Mouse (Mus musculus): ENCODE measurements around the gene Tjp1. TPM values are rescaled to one million over a fixed set of nuclear protein-coding genes. Genes with fewer than 3 reads are reported as not detected.

Gene Tjp1
- polyA plus RNA-seq, 1 experiment from 2014 or later, result 28.3 TPM

DNA sequence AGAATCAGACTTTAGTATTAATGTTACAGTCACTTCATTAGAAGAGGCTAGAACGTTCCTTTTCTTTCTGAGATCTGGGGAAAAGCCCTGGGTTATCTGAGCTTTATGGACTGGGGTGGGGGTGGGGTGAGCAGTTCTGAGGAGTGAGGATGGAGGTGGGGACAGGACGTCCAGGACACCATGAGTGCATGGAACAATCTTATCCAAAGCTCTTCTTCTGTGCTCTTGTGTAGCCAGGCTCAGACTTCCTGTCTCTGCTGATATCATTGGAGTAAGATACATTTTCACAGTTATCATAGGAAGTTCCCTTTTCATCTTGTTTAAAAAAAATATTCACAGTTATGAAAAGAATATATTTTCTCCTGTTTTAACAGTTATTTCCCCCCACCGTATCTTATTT lies 55.5 kb downstream of the Tjp1 start:
- Histone ChIP-seq H3K36me3 (ENCODE audit: insufficient read depth, low read length) (no peaks in the 10 kb centered on the region), H3K27me3 (ENCODE audit: insufficient read depth, low read length) (no peaks in the 10 kb centered on the region), H3K4me3 (replicated peaks; ENCODE audit: low read depth, low read length) (no peak overlapping the region), H3K9me3 (replicated peaks; ENCODE audit: low read length) (no peaks in the 10 kb centered on the region), H3K4me1 (replicated peaks; ENCODE audit: insufficient read depth, low read length) (peaks cover 8% of the 10 kb centered on the region; the same call in 1 of the 2 replicates), H3K4me2 (ENCODE audit: low read length) (no peak overlapping the region), H3K27ac (no peak overlapping the region), H3K9ac (ENCODE audit: low read depth, low read length) (no peak overlapping the region)
- DNase-seq (ENCODE audit: low spot score), result no peak
- no peak for ATAC-seq (replicated peaks; ENCODE audit: low FRiP score, low read depth)
- 61% methylated on average over 3 of the region's 3 CpGs for WGBS
- TF ChIP-seq CTCF (IDR thresholded peaks at IDR 0.05; ENCODE audit: low read depth), result no peak

DNA sequence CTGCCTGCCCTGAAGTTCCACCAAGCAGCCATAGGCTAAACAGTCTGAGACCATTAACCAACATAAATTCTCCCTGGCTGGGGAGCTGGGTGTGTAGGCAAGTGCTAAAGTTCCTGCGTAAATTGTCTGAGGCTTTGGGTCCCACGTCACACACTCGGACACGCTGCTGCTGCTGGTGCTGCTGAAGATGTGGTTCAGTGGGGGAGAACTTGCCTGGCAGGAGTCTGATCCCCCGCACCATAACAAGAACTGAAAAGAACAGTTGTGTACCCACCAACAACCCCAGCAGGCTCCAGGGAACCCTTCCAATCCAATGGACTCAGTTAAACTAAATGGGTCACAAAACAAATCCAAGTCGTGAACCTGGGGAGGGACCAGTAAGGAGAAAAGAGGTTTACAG lies 56.2 kb downstream of the Tjp1 start:
- Histone ChIP-seq H3K36me3 (ENCODE audit: insufficient read depth, low read length) (no peaks in the 10 kb centered on the region), H3K27ac (no peak overlapping the region), H3K9me3 (replicated peaks; ENCODE audit: low read length) (no peaks in the 10 kb centered on the region), H3K4me1 (replicated peaks; ENCODE audit: insufficient read depth, low read length) (peaks cover 8% of the 10 kb centered on the region; the same call in 1 of the 2 replicates), H3K4me3 (replicated peaks; ENCODE audit: low read depth, low read length) (no peak overlapping the region), H3K4me2 (ENCODE audit: low read length) (no peak overlapping the region), H3K27me3 (ENCODE audit: insufficient read depth, low read length) (no peaks in the 10 kb centered on the region), H3K9ac (ENCODE audit: low read depth, low read length) (no peak overlapping the region)
- TF ChIP-seq CTCF (IDR thresholded peaks at IDR 0.05; ENCODE audit: low read depth), result no peak
- WGBS, result 54% methylated on average over 6 of the region's 6 CpGs
- ATAC-seq (replicated peaks; ENCODE audit: low FRiP score, low read depth), result no peak
- DNase-seq (ENCODE audit: low spot score), result no peak

DNA sequence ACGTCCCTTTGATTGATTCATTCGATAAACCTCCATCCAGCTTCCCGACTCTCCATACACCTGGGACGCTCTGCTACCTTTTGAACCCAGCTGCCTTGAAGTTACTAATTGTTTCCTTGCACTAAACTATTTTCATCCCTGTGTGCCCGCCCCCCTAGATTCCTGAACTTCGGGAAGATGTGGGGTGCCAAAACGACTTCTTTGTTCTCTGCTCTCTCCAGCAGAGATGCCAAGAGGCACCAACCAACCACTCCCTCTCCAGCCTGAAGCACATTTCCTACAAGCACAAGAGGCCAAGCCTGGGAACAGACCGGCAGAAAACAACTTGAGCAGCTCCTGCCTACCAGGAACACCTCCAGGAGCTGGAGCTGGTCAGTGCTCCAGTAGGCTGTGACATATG lies 57.4 kb downstream of the Tjp1 start:
- Histone ChIP-seq H3K9me3 (replicated peaks; ENCODE audit: low read length) (no peaks in the 10 kb centered on the region), H3K4me2 (ENCODE audit: low read length) (0 out of 2 replicates have a peak overlapping the region, but pooled peaks have one; percentile 14), H3K9ac (ENCODE audit: low read depth, low read length) (no peak overlapping the region), H3K4me1 (replicated peaks; ENCODE audit: insufficient read depth, low read length) (peaks cover 8% of the 10 kb centered on the region; the same call in 1 of the 2 replicates), H3K36me3 (ENCODE audit: insufficient read depth, low read length) (no peaks in the 10 kb centered on the region), H3K27ac (peak overlapping the region; percentile 55; the same call in 1 of the 2 replicates), H3K4me3 (replicated peaks; ENCODE audit: low read depth, low read length) (no peak overlapping the region), H3K27me3 (ENCODE audit: insufficient read depth, low read length) (no peaks in the 10 kb centered on the region)
- no peak for TF ChIP-seq CTCF (IDR thresholded peaks at IDR 0.05; ENCODE audit: low read depth)
- 24% methylated on average over 8 of the region's 8 CpGs for WGBS
- ATAC-seq (replicated peaks; ENCODE audit: low FRiP score, low read depth) (no peak), DNase-seq (ENCODE audit: low spot score) (peak; percentile 42)

DNA sequence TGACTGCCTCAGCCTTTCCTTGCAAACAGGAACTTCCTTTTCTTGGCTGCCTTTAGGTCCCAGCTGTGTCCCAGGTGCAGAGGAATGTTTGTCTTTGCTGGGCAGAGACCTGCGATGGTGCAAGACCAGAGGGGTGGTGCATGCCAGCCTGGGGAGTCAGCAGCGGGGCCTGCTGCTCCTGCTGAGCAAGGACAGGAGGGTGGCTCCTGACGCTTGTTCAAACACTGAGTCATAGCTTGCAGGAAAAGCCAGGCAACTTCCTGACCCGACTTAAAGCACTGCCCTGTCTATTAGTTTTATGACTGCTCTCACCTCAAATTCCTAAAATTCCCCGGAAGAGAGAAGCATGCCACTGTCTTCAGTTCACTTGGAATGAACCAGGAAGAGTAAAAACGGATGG lies 57.9 kb downstream of the Tjp1 start:
- TF ChIP-seq CTCF (IDR thresholded peaks at IDR 0.05; ENCODE audit: low read depth), result no peak
- 2% methylated on average over 6 of the region's 6 CpGs for WGBS
- no peaks in the 10 kb centered on the region for H3K9me3 ChIP-seq (replicated peaks; ENCODE audit: low read length)
- H3K4me3 ChIP-seq (replicated peaks; ENCODE audit: low read depth, low read length), result no peak overlapping the region
- DNase-seq (ENCODE audit: low spot score) (peak; percentile 68), ATAC-seq (replicated peaks; ENCODE audit: low FRiP score, low read depth) (peak; percentile 59; the same call in 1 of the 2 replicates)
- H3K27ac ChIP-seq, result peak overlapping the region; percentile 55
- H3K9ac ChIP-seq (ENCODE audit: low read depth, low read length), result no peak overlapping the region
- H3K36me3 ChIP-seq (ENCODE audit: insufficient read depth, low read length), result no peaks in the 10 kb centered on the region
- peaks cover 8% of the 10 kb centered on the region; the same call in 1 of the 2 replicates for H3K4me1 ChIP-seq (replicated peaks; ENCODE audit: insufficient read depth, low read length)
- H3K4me2 ChIP-seq (ENCODE audit: low read length), result 0 out of 2 replicates have a peak overlapping the region, but pooled peaks have one; percentile 14
- no peaks in the 10 kb centered on the region for H3K27me3 ChIP-seq (ENCODE audit: insufficient read depth, low read length)

DNA sequence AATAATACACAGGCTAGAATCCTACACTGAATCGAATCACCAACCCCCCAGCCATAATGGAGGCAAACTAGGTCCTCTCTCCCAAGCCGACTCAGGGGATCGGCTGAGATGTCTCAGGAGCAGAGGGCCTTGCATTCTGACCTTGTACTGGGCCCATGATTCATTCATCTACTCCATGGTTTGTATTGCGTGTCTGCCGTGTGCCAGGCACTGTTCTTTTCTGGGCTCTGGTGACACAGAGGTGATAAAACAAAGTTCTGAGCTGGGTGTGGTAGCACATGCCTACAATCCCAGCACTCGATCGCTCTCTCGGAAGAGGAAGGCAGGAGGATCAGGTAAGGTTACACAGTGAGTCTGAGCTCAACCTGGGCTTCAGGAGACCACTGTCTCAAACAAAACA lies 59.4 kb downstream of the Tjp1 start:
- ATAC-seq (replicated peaks; ENCODE audit: low FRiP score, low read depth) (no peak), DNase-seq (ENCODE audit: low spot score) (no peak)
- Histone ChIP-seq H3K9me3 (replicated peaks; ENCODE audit: low read length) (no peaks in the 10 kb centered on the region), H3K36me3 (ENCODE audit: insufficient read depth, low read length) (no peaks in the 10 kb centered on the region), H3K4me2 (ENCODE audit: low read length) (no peak overlapping the region), H3K27ac (no peak overlapping the region), H3K27me3 (ENCODE audit: insufficient read depth, low read length) (no peaks in the 10 kb centered on the region), H3K9ac (ENCODE audit: low read depth, low read length) (no peak overlapping the region), H3K4me3 (replicated peaks; ENCODE audit: low read depth, low read length) (no peak overlapping the region), H3K4me1 (replicated peaks; ENCODE audit: insufficient read depth, low read length) (peaks cover 8% of the 10 kb centered on the region; the same call in 1 of the 2 replicates)
- 54% methylated on average over 8 of the region's 8 CpGs for WGBS
- TF ChIP-seq CTCF (IDR thresholded peaks at IDR 0.05; ENCODE audit: low read depth), result no peak

DNA sequence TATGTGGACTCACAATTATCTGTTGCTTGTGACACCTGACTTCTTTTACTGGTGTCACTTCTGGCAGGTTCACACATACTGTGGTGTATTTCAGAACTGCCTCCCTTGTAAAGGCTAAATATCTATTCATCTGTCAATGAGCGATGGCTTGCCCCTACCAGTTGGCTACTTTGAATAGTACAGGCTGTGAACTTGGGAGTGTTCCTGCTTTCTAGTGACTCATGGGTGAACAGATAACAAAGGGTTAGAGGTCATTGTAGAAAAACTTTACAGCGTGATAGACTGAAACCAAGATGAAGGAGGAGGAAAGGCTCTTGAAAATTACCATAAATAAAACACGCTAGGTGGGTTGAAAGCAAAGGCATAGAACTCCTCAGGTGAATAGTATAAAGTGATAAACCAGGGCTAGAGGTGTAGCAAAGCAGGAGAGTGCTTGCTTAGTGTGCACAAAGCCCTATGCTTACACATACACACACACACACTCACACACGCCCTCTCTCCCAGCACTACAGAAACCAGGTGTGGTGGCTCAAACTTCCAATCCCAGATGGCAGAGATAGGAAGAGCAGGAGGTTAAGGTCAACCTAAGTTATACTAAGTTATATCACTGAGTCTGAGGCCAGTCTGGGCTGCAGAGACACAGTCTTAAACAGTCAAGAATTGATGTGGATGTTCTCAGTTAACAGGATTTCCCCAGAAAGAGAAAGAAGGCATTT lies 60.1 kb downstream of the Tjp1 start:
- WGBS, result 71% methylated on average over 4 of the region's 4 CpGs
- no peaks in the 10 kb centered on the region for H3K9me3 ChIP-seq (replicated peaks; ENCODE audit: low read length)
- ATAC-seq (replicated peaks; ENCODE audit: low FRiP score, low read depth) (no peak), DNase-seq (ENCODE audit: low spot score) (no peak)
- H3K27me3 ChIP-seq (ENCODE audit: insufficient read depth, low read length), result no peaks in the 10 kb centered on the region
- H3K4me3 ChIP-seq (replicated peaks; ENCODE audit: low read depth, low read length), result no peak overlapping the region
- H3K4me2 ChIP-seq (ENCODE audit: low read length), result no peak overlapping the region
- peaks cover 8% of the 10 kb centered on the region; the same call in 1 of the 2 replicates for H3K4me1 ChIP-seq (replicated peaks; ENCODE audit: insufficient read depth, low read length)
- H3K27ac ChIP-seq, result no peak overlapping the region
- no peak overlapping the region for H3K9ac ChIP-seq (ENCODE audit: low read depth, low read length)
- no peaks in the 10 kb centered on the region for H3K36me3 ChIP-seq (ENCODE audit: insufficient read depth, low read length)
- no peak for TF ChIP-seq CTCF (IDR thresholded peaks at IDR 0.05; ENCODE audit: low read depth)
